Mouse (Mus musculus) CD8-positive naive resting alpha-beta T cell, adult 57 days (primary cell): ENCODE data around the gene Atp6v1g1. TPM values are rescaled to one million over a fixed set of nuclear protein-coding genes. Genes with fewer than 3 reads are reported as not detected.

Experiments
- total RNA-seq: library from RNA; stranded (reverse); gene quantifications from one replicate; pipeline ENCODE4 v1.2.4, GENCODE M21; 2023

Atp6v1g1 gene
- total RNA-seq = 62.9 TPM

GRCm38 (mm10) chr4:63544494-63545230, at the start of gene Atp6v1g1:
TSS of gene Atp6v1g1 (plus strand) at chr4:63544772.

GRCm38 (mm10) chr4:63495915-63496278, 48.7 kb upstream of the Atp6v1g1 start, which contains the start of gene Whrn:
TSS of gene Whrn (minus strand) at chr4:63495991.

GRCm38 (mm10) chr4:63558407-63559081, 14.0 kb downstream of the Atp6v1g1 start, which contains the start of gene Tmem268:
TSS of gene Tmem268 (plus strand) at chr4:63558781.

Other genes with a start within 250 kb of the Atp6v1g1 start
- not detected for gene Orm1, start 200.2 kb upstream of the Atp6v1g1 start, total RNA-seq
- gene Orm3, start 188.6 kb upstream of the Atp6v1g1 start, total RNA-seq = not detected
- gene Orm2, start 182.3 kb upstream of the Atp6v1g1 start, total RNA-seq = not detected
- 274 TPM for gene Akna, start 141.4 kb upstream of the Atp6v1g1 start, total RNA-seq
- gene Whrn, start 48.8 kb upstream of the Atp6v1g1 start, total RNA-seq = 17.9 TPM
- gene Tmem268, start 14.0 kb downstream of the Atp6v1g1 start, total RNA-seq = 22.4 TPM
- not detected for gene Gm11213, start 60.5 kb downstream of the Atp6v1g1 start, total RNA-seq
- gene Tex48, start 77.7 kb downstream of the Atp6v1g1 start, total RNA-seq = not detected
- not detected for gene Gm11214, start 118.6 kb downstream of the Atp6v1g1 start, total RNA-seq
- gene Tnfsf15, start 200.3 kb downstream of the Atp6v1g1 start, total RNA-seq = not detected